Mouse (Mus musculus) neural tube, embryonic 13.5 days (tissue): Measurements from ENCODE around the gene Engase. TPM values are rescaled to one million over a fixed set of nuclear protein-coding genes. Genes with fewer than 3 reads are reported as not detected.

ENCODE experiments used
- ATAC-seq: fragments of 200-750 bp; cut with Nextera tagmentation; 2 replicates; pipeline ENCODE4 v1.8.0; 2017; ENCODE audit warnings: low read depth, mild to moderate bottlenecking, moderate TSS enrichment, moderate library complexity
- H3K27ac ChIP-seq: fragments of 300-500 bp; sonication (generic); replicated peaks from 2 replicates; pipeline ENCODE4 v1.5.1; 2015; ENCODE audit warnings: moderate library complexity, mild to moderate bottlenecking, inconsistent platforms
- H3K27me3 ChIP-seq: fragments of 300-500 bp; sonication (generic); 2 replicates; pipeline ENCODE4 v1.6.1; 2015; ENCODE audit warnings: mild to moderate bottlenecking, inconsistent platforms
- H3K36me3 ChIP-seq: fragments of 300-500 bp; sonication (generic); 2 replicates; pipeline ENCODE4 v1.6.1; 2015; ENCODE audit warnings: mild to moderate bottlenecking, inconsistent platforms
- H3K4me1 ChIP-seq: fragments of 300-500 bp; sonication (generic); replicated peaks from 2 replicates; pipeline ENCODE4 v1.6.1; 2015; ENCODE audit warnings: inconsistent platforms
- H3K4me2 ChIP-seq: fragments of 300-500 bp; sonication (generic); 2 replicates; pipeline ENCODE4 v1.6.1; 2015; ENCODE audit warnings: inconsistent platforms, mild to moderate bottlenecking, moderate library complexity
- H3K4me3 ChIP-seq: fragments of 300-500 bp; sonication (generic); 2 replicates; pipeline ENCODE4 v1.5.1; 2015; ENCODE audit warnings: mild to moderate bottlenecking, inconsistent platforms
- H3K9ac ChIP-seq: fragments of 300-500 bp; sonication (generic); 2 replicates; pipeline ENCODE4 v1.6.1; 2015; ENCODE audit warnings: moderate library complexity, mild to moderate bottlenecking, inconsistent platforms
- H3K9me3 ChIP-seq: fragments of 300-500 bp; sonication (generic); 2 replicates; pipeline ENCODE4 v1.6.1; 2016; ENCODE audit warnings: inconsistent platforms
- WGBS: fragments of 180-500 bp; shearing (Covaris S2); methylation state at CpG from one replicate; pipeline ENCODE4 v1.1.7; 2015; 5-methylcytosine and 5-hydroxymethylcytosine counted together
- polyA plus RNA-seq: library from polyadenylated mRNA; unstranded; fragments of >200 nt; fragmentation: Nextera tagmentation; extraction: Ambion mirVana; gene quantifications from 2 replicates; pipeline ENCODE4 v1.2.1, GENCODE M21; 2015

Gene Engase
- polyA plus RNA-seq, result 8.1 and 10.0 TPM in 2 replicates

DNA sequence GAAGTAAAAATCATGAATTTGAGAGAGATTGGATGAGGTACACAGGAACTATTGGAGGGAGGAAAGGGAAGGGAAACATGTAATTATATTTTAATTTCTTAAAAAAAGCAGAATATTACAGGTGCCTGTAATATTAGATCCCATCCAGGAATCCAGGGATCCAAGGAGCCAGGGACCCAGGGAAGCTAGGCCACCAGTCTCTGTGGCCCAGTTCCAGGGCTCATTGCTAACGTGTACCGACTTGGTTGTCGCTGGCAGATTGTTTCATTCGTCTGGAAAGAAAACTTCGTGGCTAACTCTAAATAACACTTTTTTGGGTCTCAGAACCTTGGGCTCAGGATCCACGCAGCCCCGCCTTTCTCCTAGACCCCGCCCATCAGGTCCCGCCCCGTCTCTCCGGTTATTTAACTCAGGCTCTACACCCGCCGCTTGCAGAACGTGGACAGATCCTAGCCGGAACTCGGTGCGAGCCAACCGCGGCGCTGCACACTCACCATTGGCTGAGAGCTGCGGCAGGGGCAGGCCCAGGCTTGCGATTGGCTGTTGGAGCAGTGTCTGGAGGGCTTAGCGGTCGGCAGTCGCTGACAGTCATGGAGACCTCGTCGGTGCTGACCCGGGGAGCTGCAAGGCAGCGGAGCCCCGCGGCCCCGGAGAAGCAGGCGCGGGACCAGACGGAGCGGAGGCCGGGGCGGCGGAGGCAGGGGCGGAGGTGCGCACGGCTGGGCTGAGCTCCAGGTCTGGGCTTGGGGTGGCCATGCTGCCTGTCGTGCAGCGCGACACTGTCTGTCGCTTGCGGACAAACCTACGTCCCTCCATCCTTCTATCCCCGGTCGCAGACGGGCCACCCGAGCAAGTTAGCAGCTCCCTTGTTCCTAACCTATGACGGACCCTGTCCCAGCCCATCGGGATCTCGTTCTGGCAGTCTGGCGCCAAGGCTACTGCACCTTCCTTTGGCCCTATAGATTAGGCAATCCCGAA is at the start of gene Engase:
TSS of gene Engase (plus strand) at position 434 of the 978 bp plus-strand sequence.
- H3K9ac ChIP-seq, result peak within 1 kb of the TSS; percentile 79
- peaks cover 14% of the 10 kb centered on the region for H3K4me1 ChIP-seq
- under 1% methylated on average over 57 of the region's 57 CpGs for WGBS
- H3K9me3 ChIP-seq, result no peaks in the 10 kb centered on the region
- H3K4me3 ChIP-seq, result peak within 1 kb of the TSS; percentile 63
- H3K27me3 ChIP-seq, result no peaks in the 10 kb centered on the region
- H3K27ac ChIP-seq, result peak within 1 kb of the TSS; percentile 61; the same call in 1 of the 2 replicates
- H3K36me3 ChIP-seq, result no peaks in the 10 kb centered on the region
- peak; percentile 99 for ATAC-seq
- peak within 1 kb of the TSS; percentile 79 for H3K4me2 ChIP-seq

- Histone ChIP-seq H3K4me2 (peak overlapping the region; percentile 52), H3K4me3 (no peak overlapping the region), H3K36me3 (no peaks in the 10 kb centered on the region), H3K9ac (no peak overlapping the region), H3K4me1 (peaks cover 68% of the 10 kb centered on the region), H3K9me3 (no peaks in the 10 kb centered on the region), H3K27ac (no peak overlapping the region), H3K27me3 (peaks cover 11% of the 10 kb centered on the region; the same call in 1 of the 2 replicates)
- no peak for ATAC-seq
- WGBS, result 59% methylated on average over 3 of the region's 3 CpGs
Measured at GRCm38 (mm10) chr11:118427266-118427779, 49.3 kb upstream of the Engase start.

DNA sequence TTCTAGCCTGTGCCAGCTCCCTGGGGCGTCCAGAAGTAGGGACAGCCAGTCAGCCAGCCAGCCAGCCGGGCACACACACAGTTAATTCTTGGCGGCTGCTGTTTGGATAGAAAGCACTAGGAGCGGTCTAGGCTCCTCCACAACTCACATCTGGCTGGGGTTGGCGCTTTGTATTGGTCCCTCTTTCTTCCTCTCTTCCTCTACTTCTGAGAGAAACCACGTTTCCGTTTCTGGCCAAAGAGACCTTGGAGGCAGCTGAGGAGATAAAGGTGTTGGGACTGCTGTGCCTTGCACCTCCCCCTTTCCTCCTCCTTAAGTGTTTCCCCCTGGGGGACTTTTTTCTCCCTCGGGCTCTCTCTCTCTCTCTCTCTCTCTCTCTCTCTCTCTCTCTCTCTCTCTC is 48.6 kb upstream of the Engase start, which contains the start of gene C1qtnf1:
TSS of gene C1qtnf1 (plus strand) at position 218 of the 400 bp plus-strand sequence.
- Histone ChIP-seq H3K4me3 (peak within 1 kb of the TSS; percentile 31), H3K27me3 (peaks cover 11% of the 10 kb centered on the region; the same call in 1 of the 2 replicates), H3K27ac (peak within 1 kb of the TSS; percentile 74), H3K4me1 (peaks cover 67% of the 10 kb centered on the region), H3K9ac (peak within 1 kb of the TSS; percentile 66), H3K36me3 (no peaks in the 10 kb centered on the region), H3K9me3 (no peaks in the 10 kb centered on the region), H3K4me2 (peak within 1 kb of the TSS; percentile 52)
- ATAC-seq, result 0 out of 2 replicates have a peak, but pooled peaks have one; percentile 30
- WGBS, result under 1% methylated on average over 8 of the region's 8 CpGs

GRCm38 (mm10) chr11:118428460-118428868 is 48.2 kb upstream of the Engase start:
- no peak for ATAC-seq
- peaks cover 11% of the 10 kb centered on the region; the same call in 1 of the 2 replicates for H3K27me3 ChIP-seq
- no peaks in the 10 kb centered on the region for H3K9me3 ChIP-seq
- peak overlapping the region; percentile 52 for H3K4me2 ChIP-seq
- peak overlapping the region; percentile 66 for H3K9ac ChIP-seq
- H3K4me3 ChIP-seq, result peak overlapping the region; percentile 31
- no peaks in the 10 kb centered on the region for H3K36me3 ChIP-seq
- 5% methylated on average over 11 of the region's 11 CpGs for WGBS
- peaks cover 66% of the 10 kb centered on the region for H3K4me1 ChIP-seq
- peak overlapping the region; percentile 74 for H3K27ac ChIP-seq

GRCm38 (mm10) chr11:118428944-118429709 is 47.5 kb upstream of the Engase start:
- 0 out of 2 replicates have a peak overlapping the region, but pooled peaks have one; percentile 74 for H3K27ac ChIP-seq
- 66% methylated on average over 8 of the region's 8 CpGs for WGBS
- H3K4me1 ChIP-seq, result peaks cover 66% of the 10 kb centered on the region

GRCm38 (mm10) chr11:118430291-118430885 is 46.2 kb upstream of the Engase start:
- no peak for ATAC-seq
- Histone ChIP-seq H3K4me3 (no peak overlapping the region), H3K9me3 (no peaks in the 10 kb centered on the region), H3K27ac (no peak overlapping the region), H3K9ac (peak overlapping the region; percentile 43; the same call in 1 of the 2 replicates), H3K27me3 (peaks cover 11% of the 10 kb centered on the region; the same call in 1 of the 2 replicates), H3K36me3 (no peaks in the 10 kb centered on the region), H3K4me1 (peaks cover 62% of the 10 kb centered on the region), H3K4me2 (no peak overlapping the region)
- 43% methylated on average over 4 of the region's 4 CpGs for WGBS

More at GRCm38 (mm10) chr11:118428944-118429709, 47.5 kb upstream of the Engase start:
- Histone ChIP-seq H3K36me3 (no peaks in the 10 kb centered on the region), H3K4me2 (peak overlapping the region; percentile 52), H3K4me3 (peak overlapping the region; percentile 31), H3K27me3 (peaks cover 11% of the 10 kb centered on the region; the same call in 1 of the 2 replicates), H3K9me3 (no peaks in the 10 kb centered on the region), H3K9ac (peak overlapping the region; percentile 66)
- ATAC-seq, result no peak

GRCm38 (mm10) chr11:118431100-118431948 is 45.3 kb upstream of the Engase start:
- Histone ChIP-seq H3K4me1 (peaks cover 67% of the 10 kb centered on the region), H3K4me2 (no peak overlapping the region), H3K27me3 (peaks cover 6% of the 10 kb centered on the region; the same call in 1 of the 2 replicates), H3K36me3 (no peaks in the 10 kb centered on the region), H3K9me3 (no peaks in the 10 kb centered on the region), H3K27ac (no peak overlapping the region), H3K4me3 (no peak overlapping the region), H3K9ac (peak overlapping the region; percentile 22; the same call in 1 of the 2 replicates)
- 80% methylated on average over 16 of the region's 16 CpGs for WGBS
- ATAC-seq, result no peak

DNA sequence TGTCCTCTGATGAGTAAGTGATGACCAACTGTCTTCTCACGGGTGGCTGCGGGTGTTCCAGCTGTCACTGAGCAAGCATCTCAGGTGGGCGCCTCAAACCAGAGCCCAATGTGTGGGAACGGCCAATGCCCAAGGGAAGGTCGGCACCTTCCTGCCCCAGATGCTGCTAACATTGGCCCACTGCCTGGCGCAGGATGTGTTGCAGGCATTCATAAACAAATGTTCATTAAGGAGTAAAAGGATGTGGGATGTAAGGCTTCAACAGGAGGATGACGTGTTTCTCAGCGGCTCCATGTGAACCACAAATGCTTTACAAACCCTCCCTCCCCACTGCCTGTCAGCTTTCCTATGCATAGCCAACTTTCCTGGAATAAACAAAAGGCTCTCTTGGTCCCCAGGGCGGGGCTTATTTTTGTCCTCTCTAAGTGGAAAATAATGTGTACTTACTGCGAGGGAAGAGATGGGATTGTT is 43.2 kb upstream of the Engase start:
- Histone ChIP-seq H3K36me3 (no peaks in the 10 kb centered on the region), H3K27me3 (peaks cover 5% of the 10 kb centered on the region; the same call in 1 of the 2 replicates), H3K27ac (no peak overlapping the region), H3K4me1 (peaks cover 75% of the 10 kb centered on the region), H3K4me3 (no peak overlapping the region), H3K4me2 (peak overlapping the region; percentile 27; the same call in 1 of the 2 replicates), H3K9me3 (no peaks in the 10 kb centered on the region), H3K9ac (0 out of 2 replicates have a peak overlapping the region, but pooled peaks have one; percentile 12)
- 67% methylated on average over 10 of the region's 10 CpGs for WGBS
- ATAC-seq, result no peak

- peak overlapping the region; percentile 12; the same call in 1 of the 2 replicates for H3K9ac ChIP-seq
- 0 out of 2 replicates have a peak overlapping the region, but pooled peaks have one; percentile 27 for H3K4me2 ChIP-seq
- H3K4me1 ChIP-seq, result peaks cover 75% of the 10 kb centered on the region
- H3K27me3 ChIP-seq, result peaks cover 4% of the 10 kb centered on the region; the same call in 1 of the 2 replicates
- WGBS, result 45% methylated on average over 13 of the region's 13 CpGs
- no peaks in the 10 kb centered on the region for H3K9me3 ChIP-seq
- no peak overlapping the region for H3K27ac ChIP-seq
- ATAC-seq, result no peak
- no peaks in the 10 kb centered on the region for H3K36me3 ChIP-seq
- no peak overlapping the region for H3K4me3 ChIP-seq
Measured at GRCm38 (mm10) chr11:118434093-118434492, 42.5 kb upstream of the Engase start.

DNA sequence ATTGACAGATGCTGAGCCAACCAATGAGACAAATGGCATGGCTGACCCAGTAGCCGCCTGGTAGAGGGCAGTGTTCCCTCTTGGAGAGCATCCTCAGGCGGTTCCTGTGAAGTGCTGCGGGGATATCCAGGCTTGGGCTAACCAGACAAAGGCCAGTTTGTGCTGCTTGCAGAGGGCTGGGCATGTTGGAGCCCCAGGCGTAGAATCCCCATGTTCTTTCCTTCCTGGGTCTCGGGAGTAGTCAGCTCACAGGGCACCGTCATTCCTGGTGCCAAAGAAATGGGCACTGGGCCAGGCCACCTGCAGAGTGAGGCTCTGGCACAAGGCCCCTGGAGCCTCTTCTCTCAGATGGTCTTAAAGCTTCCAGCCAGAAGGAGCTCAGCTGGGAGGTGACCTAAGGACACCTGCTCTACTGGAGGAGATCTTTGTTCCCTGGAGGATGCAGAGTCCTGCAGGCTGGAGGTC is 40.1 kb upstream of the Engase start:
- WGBS, result 13% methylated on average over 6 of the region's 6 CpGs
- Histone ChIP-seq H3K4me2 (no peak overlapping the region), H3K36me3 (no peaks in the 10 kb centered on the region), H3K27ac (peak overlapping the region; percentile 73), H3K4me1 (peaks cover 69% of the 10 kb centered on the region), H3K4me3 (no peak overlapping the region), H3K27me3 (no peaks in the 10 kb centered on the region), H3K9me3 (no peaks in the 10 kb centered on the region), H3K9ac (no peak overlapping the region)
- ATAC-seq, result peak; percentile 60
